Mouse (Mus musculus): ENCODE measurements around the gene Lpin1.
A peak's percentile ranks its signal among the peaks of the same experiment; 100 is the strongest.

DNA sequence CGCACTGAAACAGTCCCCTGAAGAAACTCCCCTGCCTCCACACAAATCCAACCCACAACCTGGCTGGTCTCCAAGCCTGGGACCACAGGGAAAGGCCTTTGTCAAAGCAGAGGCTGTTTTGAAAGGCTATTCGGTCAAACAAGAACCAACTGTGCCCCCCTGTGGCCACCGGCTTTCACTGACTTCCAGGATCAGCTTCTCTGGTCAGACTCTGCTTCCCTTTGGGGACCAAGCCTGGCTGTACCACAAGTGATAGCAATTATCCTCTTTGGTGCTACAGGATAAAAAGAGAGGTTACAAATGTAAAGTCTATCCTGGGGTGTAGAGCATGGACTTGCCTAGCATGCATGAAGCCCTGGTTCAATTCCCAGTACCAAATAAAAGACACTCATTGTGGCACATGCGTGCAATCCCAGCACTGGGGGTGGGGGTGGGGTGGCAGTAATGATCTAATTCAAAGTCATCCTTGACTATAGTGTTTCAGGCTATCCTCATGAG lies 77.4 kb downstream of the Lpin1 start:
- peak; percentile 73 for TF ChIP-seq CTCF (IDR thresholded peaks at IDR 0.05; ENCODE audit: low read depth)
- TF ChIP-seq EP300 (IDR thresholded peaks at IDR 0.05; ENCODE audit: low read depth) = no peak

Data from liver, postnatal 0 days (tissue).